In the genomic region with DNA sequence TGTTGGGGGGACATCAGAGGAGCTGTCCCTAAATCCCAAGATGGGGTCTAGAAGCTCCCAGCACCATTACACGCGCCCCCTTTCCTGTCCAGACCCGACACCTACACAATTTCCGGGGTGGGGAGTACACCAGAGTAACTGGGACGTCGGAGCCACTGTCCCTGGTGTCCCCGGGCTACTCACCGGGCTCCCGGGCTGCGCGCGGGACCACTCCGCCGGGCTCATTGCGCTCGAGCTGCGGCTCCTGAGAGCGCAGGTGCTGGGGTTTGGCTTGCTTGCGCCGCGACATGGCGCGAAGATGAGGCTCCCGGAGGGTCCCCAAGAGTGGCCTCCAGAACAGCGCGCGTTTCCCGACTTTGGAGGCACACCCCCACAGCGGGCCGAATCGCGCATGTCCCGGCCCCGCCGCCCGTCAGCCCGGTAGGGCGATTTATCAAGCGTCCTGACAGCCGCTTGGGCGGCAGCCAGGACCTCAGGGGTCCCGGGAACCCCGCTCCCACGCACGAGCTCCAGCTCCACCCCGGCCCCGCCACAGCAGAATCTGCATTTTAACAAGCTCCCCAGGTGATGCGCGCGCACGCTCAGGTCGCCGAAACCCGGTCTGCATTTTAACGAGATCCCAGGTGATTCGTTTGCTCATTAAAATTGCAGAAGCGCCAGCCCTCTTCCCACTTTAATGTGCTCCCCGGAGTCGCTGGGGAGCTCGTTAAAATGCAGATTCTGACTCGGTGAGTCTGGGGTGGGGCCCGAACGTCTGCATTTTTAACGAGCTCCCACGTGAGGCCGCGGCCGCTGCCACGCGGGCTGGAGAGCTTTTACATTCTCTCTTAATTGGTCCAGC, we compare ENCODE assay signal across 8 mouse cellular contexts. TPM values are rescaled to one million over a fixed set of nuclear protein-coding genes. Genes with fewer than 3 reads are reported as not detected.
DNase-seq lines count a peak whose midpoint lies in the region; ATAC-seq and TF ChIP-seq lines count a peak whose summit lies in the region.

No protein-coding gene starts in this region.

- DNase-seq in adrenal gland, adult 2 months, result peak; percentile 17
- DNase-seq in adrenal gland, postnatal 25 days, result no peak
- no peak for DNase-seq in thymus, adult 2 months
- DNase-seq in thymus, postnatal 25 days, result no peak
- DNase-seq in hindbrain, postnatal 0 days (ENCODE audit: low spot score), result peak; percentile 50
- peak; percentile 54 for DNase-seq in testis, postnatal 10 days (ENCODE audit: low spot score)
- DNase-seq in frontal cortex, postnatal 10 days (ENCODE audit: low spot score in 2 of 2), result no peak

- peak overlapping the region; percentile 97 for H3K4me2 ChIP-seq in hindbrain, postnatal 0 days (ENCODE audit: low read depth, low read length)
- H3K4me2 ChIP-seq in liver, embryonic 15.5 days, result peak overlapping the region; percentile 62

- no peaks in the 10 kb centered on the region for H3K36me3 ChIP-seq in thymus, adult 2 months (ENCODE audit: control insufficient read depth, insufficient read depth, low read length)
- H3K36me3 ChIP-seq in hindbrain, postnatal 0 days (ENCODE audit: insufficient read depth, low read length), result no peaks in the 10 kb centered on the region
- H3K36me3 ChIP-seq in liver, embryonic 15.5 days (replicated peaks), result no peaks in the 10 kb centered on the region

- no peak overlapping the region for H3K27ac ChIP-seq in thymus, adult 2 months (ENCODE audit: control insufficient read depth, insufficient read depth, low read length)
- no peak overlapping the region for H3K27ac ChIP-seq in hindbrain, postnatal 0 days
- H3K27ac ChIP-seq in liver, embryonic 15.5 days (replicated peaks), result no peak overlapping the region

- peak overlapping the region; percentile 9; the same call in 1 of the 2 replicates for H3K4me3 ChIP-seq in thymus, adult 2 months (ENCODE audit: control insufficient read depth, insufficient read depth, low read length)
- peak overlapping the region; percentile 55 for H3K4me3 ChIP-seq in hindbrain, postnatal 0 days (ENCODE audit: low read length)
- peak overlapping the region; percentile 38 for H3K4me3 ChIP-seq in liver, embryonic 15.5 days (replicated peaks)

- peak overlapping the region; percentile 48 for H3K9ac ChIP-seq in hindbrain, postnatal 0 days (replicated peaks; ENCODE audit: low read length)
- H3K9ac ChIP-seq in liver, embryonic 15.5 days, result no peak overlapping the region

- H3K4me1 ChIP-seq in thymus, adult 2 months (replicated peaks; ENCODE audit: control insufficient read depth, insufficient read depth, low read length), result peaks cover 23% of the 10 kb centered on the region
- peaks cover 3% of the 10 kb centered on the region; the same call in 1 of the 2 replicates for H3K4me1 ChIP-seq in hindbrain, postnatal 0 days (ENCODE audit: insufficient read depth, low read length)
- H3K4me1 ChIP-seq in liver, embryonic 15.5 days (replicated peaks), result peaks cover 8% of the 10 kb centered on the region

- 1% methylated on average over 70 of the region's 70 CpGs for WGBS in thymus, adult 2 months
- under 1% methylated on average over 70 of the region's 70 CpGs for WGBS in hindbrain, postnatal 0 days
- under 1% methylated on average over 70 of the region's 70 CpGs for WGBS in liver, embryonic 15.5 days (ENCODE audit: insufficient replicate concordance)

- TF ChIP-seq CTCF in thymus, adult 2 months (IDR thresholded peaks at IDR 0.05; ENCODE audit: borderline replicate concordance, control insufficient read depth, extremely low read depth, insufficient read depth, low read length, poor library complexity), result no peak
- no peak for TF ChIP-seq CTCF in hindbrain, postnatal 0 days (IDR thresholded peaks at IDR 0.05; ENCODE audit: low read depth)

- H3K27me3 ChIP-seq in thymus, adult 2 months (ENCODE audit: control insufficient read depth, insufficient read depth, low read length), result peaks cover 10% of the 10 kb centered on the region; the same call in 1 of the 2 replicates
- peaks cover 24% of the 10 kb centered on the region; the same call in 1 of the 2 replicates for H3K27me3 ChIP-seq in hindbrain, postnatal 0 days (ENCODE audit: insufficient read depth, low read length)
- peaks cover 49% of the 10 kb centered on the region for H3K27me3 ChIP-seq in liver, embryonic 15.5 days

- 0 out of 2 replicates have a peak, but pooled peaks have one; percentile 50 for ATAC-seq in hindbrain, postnatal 0 days
- ATAC-seq in liver, embryonic 15.5 days (ENCODE audit: insufficient read depth), result no peak

- no peaks in the 10 kb centered on the region for H3K9me3 ChIP-seq in hindbrain, postnatal 0 days (ENCODE audit: low read length)
- no peaks in the 10 kb centered on the region for H3K9me3 ChIP-seq in liver, embryonic 15.5 days (replicated peaks)

- no peak for TF ChIP-seq POLR2A in thymus, adult 2 months (IDR thresholded peaks at IDR 0.05; ENCODE audit: control insufficient read depth, extremely low read depth, insufficient read depth, low read length, poor library complexity)

RNA-seq across cellular contexts. Expression of gene Zfp64, which starts 43.1 kb away (rescaled TPM):
- 10 to 100 TPM; 17.5 TPM for total RNA-seq in adrenal gland, adult 2 months (2021)
- 31.6 and 37.4 TPM in 2 replicates for polyA plus RNA-seq in adrenal gland, adult 2 months (2012; rRNA removed)
- 21.6 and 22.8 TPM in 2 replicates for total RNA-seq in adrenal gland, postnatal 25 days (2021)
- 63.1 and 71.5 TPM in 2 replicates for polyA plus RNA-seq in thymus, adult 2 months (2012; rRNA removed)
- 32.1 and 44.3 TPM in 2 replicates for total RNA-seq in hindbrain, postnatal 0 days (2014; rRNA removed)
- 24.9 and 27.5 TPM in 2 replicates for polyA plus RNA-seq in hindbrain, postnatal 0 days (2015; fragmentation: Nextera tagmentation; extraction: Ambion mirVana)
- polyA plus RNA-seq in liver, embryonic 15.5 days (2015; fragmentation: Nextera tagmentation; extraction: Ambion mirVana), result 8.2 and 8.4 TPM in 2 replicates

Comparison
In these comparisons a context has a peak if more than half of its experiments do, and no peak if none do; other contexts are left out.
1. DNase-seq: peak in adrenal gland, adult 2 months (single experiment), hindbrain, postnatal 0 days (single experiment) and testis, postnatal 10 days (single experiment); none in adrenal gland, postnatal 25 days (single experiment), thymus, adult 2 months (single experiment), thymus, postnatal 25 days (single experiment) and frontal cortex, postnatal 10 days (0 of 2).
2. Peak in every context shown above with its lines, with median percentiles within 50 percentile points of each other: H3K4me3 ChIP-seq.